Comparison of ENCODE assay signal across 11 mouse cellular contexts in the genomic region with DNA sequence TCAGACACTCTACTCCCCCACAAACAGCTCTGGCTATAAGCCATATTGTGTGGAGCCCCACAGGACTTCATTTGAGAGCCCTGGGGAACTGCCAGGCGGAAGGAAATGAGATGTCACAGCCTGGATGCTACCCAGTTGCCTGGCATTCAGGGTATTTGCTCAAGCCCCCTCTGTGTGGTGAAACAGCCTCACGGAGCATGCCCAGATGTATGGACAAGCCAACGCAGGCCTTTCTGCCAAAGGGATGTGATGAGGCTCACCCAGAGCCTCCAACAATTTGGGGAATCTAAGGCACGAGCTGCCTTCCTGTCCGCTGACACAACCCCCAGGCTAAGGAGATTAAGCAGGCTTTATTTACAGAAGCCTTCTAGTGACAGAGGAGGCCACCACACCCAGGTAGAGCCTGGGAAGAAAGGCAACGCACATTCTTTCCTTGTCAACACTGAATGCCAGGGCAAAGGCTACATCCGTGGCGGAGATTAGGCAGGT.
A peak's percentile ranks its signal among the peaks of the same experiment; 100 is the strongest.
DNase-seq lines count a peak whose midpoint lies in the region; ATAC-seq and TF ChIP-seq lines count a peak whose summit lies in the region.
"Had no signal": no experiment of that assay in that cellular context is flagged by ENCODE, and none has a peak within 500 bp of the region (broad histone marks: within the 10 kb centered on the region; RNA-seq: fewer than 3 reads in every experiment).

No protein-coding gene starts in this region.

- no peak overlapping the region for H3K4me2 ChIP-seq in hindbrain, embryonic 14.5 days (replicated peaks)
- no peak overlapping the region for H3K4me2 ChIP-seq in hindbrain, embryonic 13.5 days
- H3K4me2 ChIP-seq: kidney, embryonic 15.5 days had no signal

- H3K36me3 ChIP-seq in hindbrain, embryonic 14.5 days (replicated peaks; ENCODE audit: control insufficient read depth, insufficient read depth), result no peaks in the 10 kb centered on the region
- no peaks in the 10 kb centered on the region for H3K36me3 ChIP-seq in hindbrain, embryonic 13.5 days
- no peaks in the 10 kb centered on the region for H3K36me3 ChIP-seq in kidney, adult 2 months (ENCODE audit: control insufficient read depth, insufficient read depth, low read length)
- H3K36me3 ChIP-seq: G1E; kidney, embryonic 15.5 days had no signal

- no peak overlapping the region for H3K9ac ChIP-seq in hindbrain, embryonic 14.5 days
- no peak overlapping the region for H3K9ac ChIP-seq in hindbrain, embryonic 13.5 days
- H3K9ac ChIP-seq: kidney, embryonic 15.5 days had no signal

- H3K27ac ChIP-seq in hindbrain, embryonic 14.5 days, result no peak overlapping the region
- H3K27ac ChIP-seq in hindbrain, embryonic 13.5 days, result no peak overlapping the region
- H3K27ac ChIP-seq in kidney, adult 2 months (ENCODE audit: insufficient read depth, low read depth, low read length), result no peak overlapping the region

- no peaks in the 10 kb centered on the region for H3K9me3 ChIP-seq in hindbrain, embryonic 14.5 days (ENCODE audit: control insufficient read depth, low read length)
- no peaks in the 10 kb centered on the region for H3K9me3 ChIP-seq in hindbrain, embryonic 13.5 days
- H3K9me3 ChIP-seq: G1E; kidney, embryonic 15.5 days had no signal

- peak; percentile 34; the same call in 1 of the 2 replicates for ATAC-seq in hindbrain, embryonic 14.5 days (ENCODE audit: low FRiP score)
- ATAC-seq in hindbrain, embryonic 13.5 days (ENCODE audit: low FRiP score), result no peak
- peak; percentile 89 for ATAC-seq in Patski

- H3K27me3 ChIP-seq in hindbrain, embryonic 14.5 days (ENCODE audit: control insufficient read depth, insufficient read depth, low read length), result no peaks in the 10 kb centered on the region
- no peaks in the 10 kb centered on the region for H3K27me3 ChIP-seq in hindbrain, embryonic 13.5 days
- no peaks in the 10 kb centered on the region for H3K27me3 ChIP-seq in Patski
- H3K27me3 ChIP-seq in kidney, adult 2 months (replicated peaks; ENCODE audit: control insufficient read depth, insufficient read depth, low read length), result no peaks in the 10 kb centered on the region
- H3K27me3 ChIP-seq: kidney, embryonic 15.5 days had no signal

- H3K4me3 ChIP-seq in hindbrain, embryonic 14.5 days (replicated peaks; ENCODE audit: low read length), result no peak overlapping the region
- no peak overlapping the region for H3K4me3 ChIP-seq in hindbrain, embryonic 13.5 days
- H3K4me3 ChIP-seq in kidney, adult 2 months (ENCODE audit: insufficient read depth, low read depth, low read length), result no peak overlapping the region
- H3K4me3 ChIP-seq: kidney, embryonic 15.5 days had no signal

- H3K4me1 ChIP-seq in hindbrain, embryonic 14.5 days (replicated peaks; ENCODE audit: control insufficient read depth, insufficient read depth, low read length), result 0 out of 2 replicates have a peak, but pooled peaks cover 4% of the 10 kb centered on the region
- peaks cover 14% of the 10 kb centered on the region; the same call in 1 of the 2 replicates for H3K4me1 ChIP-seq in hindbrain, embryonic 13.5 days (replicated peaks)
- H3K4me1 ChIP-seq in kidney, adult 2 months (ENCODE audit: control insufficient read depth, insufficient read depth, low read length), result no peaks in the 10 kb centered on the region

- no peak for TF ChIP-seq POLR2A in kidney, adult 2 months (IDR thresholded peaks at IDR 0.05; ENCODE audit: low read depth, low read length)

- WGBS in hindbrain, embryonic 14.5 days, result 71% methylated on average over 8 of the region's 8 CpGs
- WGBS in hindbrain, embryonic 13.5 days, result 69% methylated on average over 8 of the region's 8 CpGs
- WGBS in kidney, adult 2 months, result 80% methylated on average over 8 of the region's 8 CpGs

- no peak for TF ChIP-seq CTCF in Patski (IDR thresholded peaks at IDR 0.05)
- TF ChIP-seq CTCF in kidney, adult 2 months (conservative IDR thresholded peaks at IDR 0.05; ENCODE audit: insufficient read depth, insufficient read length, low read depth, low read length), result no peak

- in situ Hi-C loops in Patski (cut with MboI; ENCODE audit: low pct_unique_long_range_greater_than_20kb), result loop anchor here (5.0 kb wide), 1 partner anchor 228 kb away; no protein-coding TSS in a partner anchor

- CTCF ChIA-PET in Patski (lab: Charles Lee), result interaction anchor here (0.8 to 2.7 kb wide), 7 partner anchors 10 to 70 kb away, joined by 3 to 17 read pairs (median 4); no protein-coding TSS in a partner anchor

- POLR2A ChIA-PET in Patski (lab: Charles Lee), result interaction anchor here (1.8 kb wide), 1 partner anchor 46 kb away, joined by 6 read pairs; no protein-coding TSS in a partner anchor

- peak; percentile 50 for DNase-seq in hindbrain, embryonic 14.5 days (ENCODE audit: low spot score)
- DNase-seq in 416B (ENCODE audit: low read depth) (peak; percentile 29), Patski (ENCODE audit: low read depth, low spot score) (peak; percentile 46)
- DNase-seq in heart, postnatal 4 days, result peak; percentile 14
- DNase-seq in thymus, postnatal 0 days (ENCODE audit: low spot score), result no peak
- no peak for DNase-seq in kidney, adult 2 months
- DNase-seq in urinary bladder, adult 2 months (ENCODE audit: low spot score), result no peak
- DNase-seq: cerebellum, adult 9-11 months had no signal

Comparison
In these comparisons a context has a peak if more than half of its experiments do, and no peak if none do; other contexts are left out.
1. DNase-seq: peak in hindbrain, embryonic 14.5 days (single experiment), 416B (single experiment), Patski (single experiment) and heart, postnatal 4 days (single experiment); none in thymus, postnatal 0 days (single experiment), kidney, adult 2 months (single experiment) and urinary bladder, adult 2 months (single experiment).